Mouse (Mus musculus): Measurements from ENCODE around the gene Olfr266. TPM values are rescaled to one million over a fixed set of nuclear protein-coding genes. Genes with fewer than 3 reads are reported as not detected.

Olfr266 gene
- polyA plus RNA-seq, 1 experiment from 2014 or later: not detected

GRCm38 (mm10) chr3:106789930-106790329 is 36.2 kb downstream of the Olfr266 start, which contains the start of gene Cd53:
Gene Cd53 (minus strand): TSS chr3:106790149.
- WGBS: 79% methylated on average over 2 of the region's 2 CpGs
- H3K4me3 ChIP-seq (ENCODE audit: low read depth, low read length): no peak within 1 kb of the TSS
- DNase-seq (peak; percentile 2), ATAC-seq (ENCODE audit: insufficient read depth) (no peak)
- H3K9me3 ChIP-seq (ENCODE audit: low read depth, low read length): no peaks in the 10 kb centered on the region
- no peak within 1 kb of the TSS for H3K4me2 ChIP-seq
- no peaks in the 10 kb centered on the region for H3K4me1 ChIP-seq (ENCODE audit: insufficient read depth)
- H3K36me3 ChIP-seq (ENCODE audit: insufficient read depth): no peaks in the 10 kb centered on the region
- no peaks in the 10 kb centered on the region for H3K27me3 ChIP-seq (ENCODE audit: insufficient read depth, low read length)
- TF ChIP-seq CTCF (IDR thresholded peaks at IDR 0.05; ENCODE audit: low read depth): no peak
- no peak within 1 kb of the TSS for H3K27ac ChIP-seq (ENCODE audit: low read depth)
- no peak within 1 kb of the TSS for H3K9ac ChIP-seq

GRCm38 (mm10) chr3:106788440-106788887 is 37.6 kb downstream of the Olfr266 start:
- no peaks in the 10 kb centered on the region for H3K36me3 ChIP-seq (ENCODE audit: insufficient read depth)
- no peak for ATAC-seq (ENCODE audit: insufficient read depth)
- TF ChIP-seq CTCF (IDR thresholded peaks at IDR 0.05; ENCODE audit: low read depth): no peak
- H3K27ac ChIP-seq (ENCODE audit: low read depth): no peak overlapping the region
- no peaks in the 10 kb centered on the region for H3K4me1 ChIP-seq (ENCODE audit: insufficient read depth)
- no peaks in the 10 kb centered on the region for H3K9me3 ChIP-seq (ENCODE audit: low read depth, low read length)
- H3K4me3 ChIP-seq (ENCODE audit: low read depth, low read length): no peak overlapping the region
- whole genome bisulfite sequencing: 47% methylated on average over 2 of the region's 2 CpGs
- no peak overlapping the region for H3K9ac ChIP-seq
- DNase-seq: no peak
- no peak overlapping the region for H3K4me2 ChIP-seq
- no peaks in the 10 kb centered on the region for H3K27me3 ChIP-seq (ENCODE audit: insufficient read depth, low read length)

- DNase-seq (no peak), ATAC-seq (ENCODE audit: insufficient read depth) (no peak)
- H3K4me1 ChIP-seq (ENCODE audit: insufficient read depth): no peaks in the 10 kb centered on the region
- no peaks in the 10 kb centered on the region for H3K9me3 ChIP-seq (ENCODE audit: low read depth, low read length)
- no peak overlapping the region for H3K9ac ChIP-seq
- H3K4me2 ChIP-seq: no peak overlapping the region
- H3K27me3 ChIP-seq (ENCODE audit: insufficient read depth, low read length): no peaks in the 10 kb centered on the region
- H3K4me3 ChIP-seq (ENCODE audit: low read depth, low read length): no peak overlapping the region
- H3K36me3 ChIP-seq (ENCODE audit: insufficient read depth): no peaks in the 10 kb centered on the region
- no peak for TF ChIP-seq CTCF (IDR thresholded peaks at IDR 0.05; ENCODE audit: low read depth)
- H3K27ac ChIP-seq (ENCODE audit: low read depth): no peak overlapping the region
Observed at GRCm38 (mm10) chr3:106787972-106788371, 38.1 kb downstream of the Olfr266 start.

- Histone ChIP-seq H3K4me1 (ENCODE audit: insufficient read depth) (no peaks in the 10 kb centered on the region), H3K9ac (no peak overlapping the region), H3K27me3 (ENCODE audit: insufficient read depth, low read length) (no peaks in the 10 kb centered on the region), H3K4me2 (no peak overlapping the region), H3K4me3 (ENCODE audit: low read depth, low read length) (no peak overlapping the region), H3K9me3 (ENCODE audit: low read depth, low read length) (no peaks in the 10 kb centered on the region), H3K27ac (ENCODE audit: low read depth) (no peak overlapping the region), H3K36me3 (ENCODE audit: insufficient read depth) (no peaks in the 10 kb centered on the region)
- ATAC-seq (ENCODE audit: insufficient read depth) (no peak), DNase-seq (no peak)
- WGBS: 74% methylated on average over 3 of the region's 3 CpGs
- TF ChIP-seq CTCF (IDR thresholded peaks at IDR 0.05; ENCODE audit: low read depth): no peak
Observed at GRCm38 (mm10) chr3:106785130-106785529, 41.0 kb downstream of the Olfr266 start.

GRCm38 (mm10) chr3:106771834-106772233 is 54.3 kb downstream of the Olfr266 start:
- H3K9ac ChIP-seq: no peak overlapping the region
- no peaks in the 10 kb centered on the region for H3K4me1 ChIP-seq (ENCODE audit: insufficient read depth)
- no peak for ATAC-seq (ENCODE audit: insufficient read depth)
- no peak overlapping the region for H3K27ac ChIP-seq (ENCODE audit: low read depth)
- no peak overlapping the region for H3K4me2 ChIP-seq
- no peak overlapping the region for H3K4me3 ChIP-seq (ENCODE audit: low read depth, low read length)
- H3K27me3 ChIP-seq (ENCODE audit: insufficient read depth, low read length): no peaks in the 10 kb centered on the region
- H3K36me3 ChIP-seq (ENCODE audit: insufficient read depth): no peaks in the 10 kb centered on the region
- WGBS: 66% methylated on average over 1 of the region's 1 CpGs
- no peaks in the 10 kb centered on the region; the same call in 1 of the 2 replicates for H3K9me3 ChIP-seq (ENCODE audit: low read depth, low read length)
- TF ChIP-seq CTCF (IDR thresholded peaks at IDR 0.05; ENCODE audit: low read depth): no peak
- DNase-seq: no peak

Other genes starting within 250 kb of the Olfr266 start
- 15.8 and 17.6 TPM in 2 replicates for gene Lrif1, start 141.3 kb downstream of the Olfr266 start, polyA plus RNA-seq (2014; fragmentation: Nextera tagmentation; extraction: Ambion mirVana)
- gene Cd53, start 36.1 kb downstream of the Olfr266 start, polyA plus RNA-seq (2014; fragmentation: Nextera tagmentation; extraction: Ambion mirVana): 7.0 and 8.3 TPM in 2 replicates
- 2.9 and 4.5 TPM in 2 replicates for gene Kcna3, start 209.9 kb upstream of the Olfr266 start, polyA plus RNA-seq (2014; fragmentation: Nextera tagmentation; extraction: Ambion mirVana)